Mouse (Mus musculus): ENCODE results near the gene Pla2g3. TPM values are rescaled to one million over a fixed set of nuclear protein-coding genes. Genes with fewer than 3 reads are reported as not detected.

Gene Pla2g3
- total RNA-seq, 2 experiments from 2014 or later: 14.6 to 15.4 TPM

DNA sequence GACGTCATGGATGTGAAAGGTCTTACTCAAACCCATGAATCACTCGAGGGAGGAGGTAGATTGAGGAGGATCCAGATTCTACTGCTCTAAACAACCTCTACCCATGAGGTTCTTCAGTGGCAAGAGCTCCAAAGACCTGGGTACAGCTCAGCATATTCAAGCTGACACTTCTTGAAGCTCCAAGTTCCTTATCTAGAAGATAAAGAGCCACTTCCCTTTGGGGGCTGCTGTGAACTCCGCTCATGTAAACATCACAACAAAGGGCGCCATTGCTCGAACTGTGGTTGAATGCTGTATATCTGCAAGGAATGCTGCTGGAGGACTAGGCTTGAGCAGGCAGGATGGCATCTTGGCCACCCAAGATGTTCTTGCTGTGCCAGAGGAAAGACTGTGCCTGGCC, 952 bp downstream of the Pla2g3 start:
- intact Hi-C loops (cut with DNase I): no loop called here
- DNase-seq: no peak

DNA sequence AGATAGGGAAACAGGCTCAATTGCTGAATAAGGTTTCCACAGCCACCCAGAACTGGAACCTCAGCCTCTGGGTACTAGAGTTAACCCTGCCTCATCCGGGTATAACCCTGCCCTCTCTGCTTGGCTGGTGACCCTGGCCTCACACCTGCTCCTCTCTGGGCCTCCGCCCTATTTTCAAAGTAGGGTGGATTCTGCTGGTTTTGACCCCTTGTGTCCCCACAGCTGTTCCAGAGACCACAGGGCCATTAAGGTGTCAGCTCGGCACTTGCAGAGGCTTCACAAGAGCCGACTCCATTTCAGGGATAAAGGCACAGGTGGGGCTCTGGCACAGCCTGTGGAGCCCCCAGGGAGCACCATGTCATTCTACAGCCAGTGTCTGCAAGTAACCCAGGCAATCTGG, 4.7 kb downstream of the Pla2g3 start:
- intact Hi-C loops (cut with DNase I): no loop called here
- no peak for DNase-seq

DNA sequence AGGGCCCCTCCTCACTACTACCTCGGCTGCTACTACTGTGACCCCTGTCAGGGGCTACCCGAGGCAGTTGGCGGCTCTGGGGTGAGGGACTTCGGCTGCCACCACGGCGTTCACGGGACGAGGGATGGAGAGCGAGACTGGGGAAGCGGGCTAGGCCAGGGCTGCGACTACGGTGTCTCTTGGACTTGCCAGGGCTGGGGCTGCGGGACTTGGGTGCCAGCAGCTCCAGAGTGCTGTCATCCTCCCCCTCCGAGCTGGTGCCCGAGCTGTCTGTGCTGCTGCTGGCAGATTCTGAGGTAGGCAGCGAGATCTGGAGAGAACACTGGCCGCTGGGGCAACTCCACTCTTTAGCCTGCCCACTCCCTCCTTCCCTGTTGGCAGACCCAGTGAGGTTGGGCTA, 6.8 kb downstream of the Pla2g3 start:
- no peak for DNase-seq
- intact Hi-C loops (cut with DNase I): no loop called here

DNA sequence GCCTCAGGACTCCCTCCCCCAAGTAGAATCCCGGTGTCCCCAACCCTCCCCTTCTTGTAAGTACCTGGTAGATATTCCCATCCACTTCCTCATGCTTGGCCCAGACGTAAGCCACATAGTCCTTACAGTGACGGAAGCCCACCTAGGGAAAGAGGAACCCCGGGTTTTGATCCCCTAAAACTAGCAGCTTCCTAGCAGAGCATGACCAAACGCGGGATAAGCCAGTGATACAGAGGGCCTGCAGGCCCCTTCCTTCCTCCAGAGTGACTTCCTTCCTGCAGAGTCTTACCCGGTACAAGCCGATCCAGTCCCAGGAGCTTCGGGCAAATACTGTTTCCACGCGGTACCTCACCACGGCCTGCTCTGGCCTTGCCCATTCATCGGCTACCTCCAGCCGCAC, 7.4 kb downstream of the Pla2g3 start:
- intact Hi-C loops (cut with DNase I): no loop called here
- DNase-seq: no peak

DNA sequence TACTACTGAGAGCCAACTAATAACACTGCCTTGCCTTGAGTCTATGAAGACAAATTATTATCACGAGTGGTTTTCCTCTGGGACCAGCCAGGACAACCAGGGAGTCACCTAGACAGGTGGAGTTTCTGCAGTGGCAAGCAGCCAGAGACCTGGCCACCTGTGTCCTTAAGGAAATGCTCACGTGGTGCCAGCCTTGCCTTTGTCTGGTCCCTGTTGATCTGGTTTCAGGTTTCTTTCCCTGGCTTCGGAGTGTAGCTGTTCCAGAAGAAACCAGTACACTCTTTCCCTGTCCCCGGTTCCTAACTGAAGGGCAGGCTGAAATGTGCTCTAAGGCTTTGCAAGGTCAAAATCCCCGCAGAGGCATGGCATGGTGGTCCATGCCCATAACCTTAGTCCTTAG, 8.7 kb downstream of the Pla2g3 start:
- intact Hi-C loops (cut with DNase I): no loop called here
- DNase-seq: no peak

DNA sequence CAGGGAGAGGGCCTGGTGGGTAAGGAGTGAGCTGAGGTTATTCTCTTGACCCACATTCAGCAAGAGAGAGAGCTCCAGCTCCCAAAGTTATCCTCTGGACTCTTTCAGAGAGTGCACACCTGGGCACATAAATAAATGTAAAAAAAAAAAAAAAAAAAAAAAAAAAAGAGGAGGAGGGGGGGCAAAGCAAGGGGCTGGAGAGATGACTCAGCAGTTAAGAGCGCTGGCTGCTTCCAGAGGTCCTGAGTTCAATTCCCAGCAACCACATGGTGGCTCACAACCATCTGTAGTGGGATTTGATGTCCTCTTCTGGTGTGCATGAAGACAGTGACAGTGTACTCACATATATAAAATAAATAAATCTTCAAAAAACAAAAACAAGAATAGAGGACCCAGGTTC, 9.2 kb downstream of the Pla2g3 start:
- DNase-seq: no peak
- intact Hi-C loops (cut with DNase I): no loop called here

DNA sequence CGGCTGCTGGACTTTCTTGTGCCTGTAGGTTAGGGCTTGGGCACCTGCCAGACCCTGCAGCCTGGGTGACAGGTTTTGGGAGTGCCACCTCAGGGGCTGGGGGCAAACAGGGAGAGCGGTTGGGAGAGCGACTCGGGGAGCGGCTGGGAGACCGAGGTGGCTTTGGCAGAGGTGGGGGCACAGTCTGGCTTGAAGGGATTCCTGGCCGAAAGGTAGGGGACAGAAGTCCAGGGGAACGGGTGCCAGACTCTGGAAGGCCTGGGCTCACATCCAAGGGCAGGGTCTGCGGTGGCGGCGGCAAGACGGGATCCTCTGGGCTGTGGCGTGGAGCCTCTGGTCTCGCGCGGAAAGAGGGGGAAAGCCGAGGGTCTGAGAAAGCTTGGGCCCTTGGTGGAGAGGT, 14.0 kb downstream of the Pla2g3 start:
- no peak for DNase-seq
- intact Hi-C loops (cut with DNase I): no loop called here

DNA sequence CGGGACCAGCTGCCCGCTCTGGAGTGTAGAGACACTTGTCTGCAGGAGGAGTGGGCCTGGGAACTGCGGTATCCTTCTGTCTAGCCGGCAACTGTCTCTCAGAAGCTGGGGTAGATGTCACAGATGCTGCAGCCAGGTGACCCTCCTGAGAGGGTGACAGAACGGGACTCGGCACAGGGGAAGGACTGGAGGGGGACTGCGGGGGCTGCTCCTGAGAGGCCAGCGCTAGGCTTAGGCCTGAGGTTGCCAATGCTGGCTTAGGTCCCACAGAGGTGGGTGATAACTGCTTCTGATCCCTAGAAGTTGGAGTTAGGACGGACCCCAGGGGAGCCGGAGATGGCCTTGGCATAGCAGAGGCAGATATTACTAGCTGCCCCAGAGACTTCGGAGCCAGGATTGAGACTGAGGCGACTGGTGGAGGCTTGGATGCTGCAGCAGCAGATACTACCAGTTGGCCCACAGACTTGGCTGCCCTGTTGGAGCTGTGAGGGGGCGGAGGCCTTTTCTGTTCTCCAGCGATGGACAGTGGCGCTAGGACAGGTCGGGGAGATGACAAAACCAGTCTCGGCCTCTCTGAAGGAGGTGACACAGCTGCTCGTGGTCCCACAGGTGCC, 14.5 kb downstream of the Pla2g3 start:
- intact Hi-C loops (cut with DNase I): no loop called here
- no peak for DNase-seq

DNA sequence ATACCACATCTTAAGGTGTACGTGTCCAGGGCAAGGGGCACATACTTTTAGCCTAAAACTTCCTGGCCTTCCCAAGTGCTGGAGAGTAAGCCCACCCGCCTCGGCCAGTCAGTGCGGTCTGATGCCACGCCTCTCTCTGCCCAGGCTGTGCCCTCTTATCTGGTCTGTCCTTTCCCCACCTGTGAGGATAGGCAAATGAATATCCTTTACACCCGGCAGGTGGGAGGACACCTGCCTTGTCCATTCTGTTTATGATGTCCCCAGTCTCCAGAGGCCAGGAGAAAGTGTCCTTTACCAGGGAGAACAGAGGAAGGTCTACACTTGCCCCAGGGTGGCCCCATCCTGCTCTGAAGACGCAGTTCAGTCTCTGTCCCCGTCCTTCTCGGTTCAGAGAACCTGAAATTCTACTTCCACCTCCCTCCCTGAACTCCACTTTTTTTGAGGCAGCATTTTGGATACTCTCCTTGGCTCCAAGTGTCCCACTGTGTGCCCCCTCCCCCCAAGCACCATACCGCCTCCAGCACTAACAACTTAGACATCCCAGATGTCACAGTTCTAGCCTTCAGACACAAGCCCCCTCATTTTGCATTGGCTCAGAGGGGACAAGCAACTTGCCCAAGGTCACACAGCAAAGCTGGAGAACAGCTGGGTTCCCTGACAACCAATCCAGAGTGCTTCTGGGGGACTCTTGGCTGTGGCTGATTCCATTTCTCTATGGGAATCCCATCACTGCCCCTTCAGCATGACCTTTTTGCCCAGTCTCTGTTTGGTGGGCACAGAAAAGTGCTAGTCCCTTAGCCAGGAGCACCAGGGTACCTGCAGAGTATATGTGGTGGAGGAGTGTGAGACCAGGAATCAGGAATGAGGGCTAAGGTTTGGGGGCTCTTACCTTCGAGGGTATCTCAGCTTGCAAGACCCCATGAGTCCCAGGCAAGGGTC, 15.9 kb downstream of the Pla2g3 start:
- no peak for DNase-seq
- intact Hi-C loops (cut with DNase I): no loop called here

DNA sequence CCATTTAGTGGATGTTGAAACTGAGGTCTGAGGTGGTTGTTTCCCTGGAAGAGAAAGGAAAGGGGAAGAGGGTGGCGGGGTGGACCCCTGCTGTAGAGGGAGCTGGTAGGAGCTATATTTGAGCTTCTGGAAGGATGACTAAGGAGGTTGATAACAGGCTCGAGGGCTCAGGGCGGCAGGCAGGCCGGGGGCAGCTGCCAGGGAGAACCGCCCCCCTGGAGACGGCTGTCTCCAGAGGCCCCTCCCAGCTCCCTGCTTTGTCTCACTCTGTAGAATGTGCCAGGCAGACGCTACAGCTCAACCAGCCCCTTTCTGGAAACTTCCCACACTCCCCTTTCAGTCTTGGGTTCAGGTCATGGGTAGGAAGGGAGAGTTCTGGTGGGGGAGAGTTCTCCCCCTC, 20.1 kb downstream of the Pla2g3 start:
- no peak for DNase-seq
- intact Hi-C loops (cut with DNase I): no loop called here

DNA sequence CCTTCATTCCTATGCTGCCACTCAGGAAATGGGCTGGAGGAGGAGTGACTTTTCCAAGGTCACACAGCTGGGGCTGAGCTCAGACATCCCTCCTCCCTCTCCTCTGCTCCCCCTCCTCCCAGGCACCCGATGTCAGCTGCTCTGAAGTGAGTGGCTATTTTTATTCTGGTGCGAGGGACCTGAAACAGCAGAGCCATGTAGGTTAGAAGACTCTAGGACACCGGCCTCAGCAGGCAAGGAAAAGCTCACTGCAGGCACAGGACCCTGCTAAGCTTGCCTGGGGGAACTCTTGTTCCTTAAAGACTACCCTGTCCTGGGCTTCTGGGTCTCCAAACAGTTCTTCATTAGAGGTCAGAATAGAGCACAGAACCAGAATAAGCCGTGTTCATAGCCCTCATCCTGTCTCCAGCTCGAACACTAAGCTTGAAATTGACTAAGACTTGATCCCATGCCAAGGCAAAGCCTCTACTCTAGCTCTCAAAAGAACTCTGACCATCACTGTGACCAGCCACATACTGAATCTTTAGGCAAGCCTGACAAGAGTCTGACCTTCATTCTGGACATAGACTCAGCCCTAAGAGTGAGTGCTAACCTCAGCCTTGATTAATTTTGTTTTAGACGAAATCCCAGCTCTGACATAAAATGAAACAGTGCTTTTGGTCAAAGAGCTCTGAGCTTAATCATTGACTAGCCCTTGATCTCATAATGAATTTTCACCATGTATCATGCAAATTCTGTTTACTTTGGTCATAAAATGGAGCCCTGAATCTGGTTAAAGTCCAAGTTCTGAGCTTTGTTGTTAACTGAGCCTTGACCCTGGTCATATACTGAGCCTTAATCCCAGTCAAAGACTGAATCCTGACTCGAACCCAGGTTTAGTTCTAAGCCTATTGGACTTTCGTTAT, 21.3 kb downstream of the Pla2g3 start:
- DNase-seq: no peak
- intact Hi-C loops (cut with DNase I): loop anchor here (5.0 to 10.0 kb wide), 2 partner anchors 37 to 125 kb away; no protein-coding TSS in a partner anchor

DNA sequence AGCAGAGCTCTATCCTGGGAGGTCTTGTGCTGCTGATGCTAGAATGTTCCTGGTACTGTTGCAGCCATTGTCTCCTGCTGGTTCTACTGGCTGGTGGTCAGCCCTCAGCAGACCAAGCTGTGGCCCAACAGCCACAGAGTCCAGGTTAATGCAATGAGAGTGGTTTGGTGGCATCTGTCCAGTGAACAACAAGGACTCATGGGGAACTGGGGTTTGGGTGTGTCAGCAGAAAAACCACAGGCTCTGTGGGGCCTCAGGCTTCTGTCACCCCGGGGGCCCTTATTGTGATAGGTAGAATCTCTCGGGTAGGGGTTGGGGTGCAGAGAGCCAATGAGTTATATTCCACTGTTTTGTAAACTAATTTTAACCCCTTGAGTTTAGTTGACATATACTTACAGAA, 22.2 kb downstream of the Pla2g3 start:
- intact Hi-C loops (cut with DNase I): loop anchor here (5.0 to 10.0 kb wide), 2 partner anchors 38 to 126 kb away; no protein-coding TSS in a partner anchor
- no peak for DNase-seq

DNA sequence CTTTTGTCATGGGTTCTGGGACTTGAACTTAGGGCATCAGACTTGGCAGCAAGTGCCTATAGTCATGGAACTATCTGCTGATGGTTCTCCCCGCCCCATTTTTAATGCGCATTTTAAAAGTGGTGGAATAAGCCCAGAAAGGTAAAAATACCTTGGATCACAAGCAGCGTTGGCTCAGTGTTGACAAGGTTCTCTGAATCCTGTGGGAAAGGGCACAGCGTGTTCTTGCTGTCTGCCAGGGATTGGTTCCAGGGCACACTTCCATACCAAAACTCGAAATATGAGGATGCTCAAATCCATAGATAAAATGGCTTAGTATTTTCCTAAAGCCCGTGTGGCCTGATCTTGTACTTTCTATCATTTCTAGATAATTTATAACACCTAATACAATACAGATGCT, 25.2 kb downstream of the Pla2g3 start:
- DNase-seq: no peak
- intact Hi-C loops (cut with DNase I): loop anchor here (5.0 to 10.0 kb wide), 2 partner anchors 41 to 128 kb away; no protein-coding TSS in a partner anchor

DNA sequence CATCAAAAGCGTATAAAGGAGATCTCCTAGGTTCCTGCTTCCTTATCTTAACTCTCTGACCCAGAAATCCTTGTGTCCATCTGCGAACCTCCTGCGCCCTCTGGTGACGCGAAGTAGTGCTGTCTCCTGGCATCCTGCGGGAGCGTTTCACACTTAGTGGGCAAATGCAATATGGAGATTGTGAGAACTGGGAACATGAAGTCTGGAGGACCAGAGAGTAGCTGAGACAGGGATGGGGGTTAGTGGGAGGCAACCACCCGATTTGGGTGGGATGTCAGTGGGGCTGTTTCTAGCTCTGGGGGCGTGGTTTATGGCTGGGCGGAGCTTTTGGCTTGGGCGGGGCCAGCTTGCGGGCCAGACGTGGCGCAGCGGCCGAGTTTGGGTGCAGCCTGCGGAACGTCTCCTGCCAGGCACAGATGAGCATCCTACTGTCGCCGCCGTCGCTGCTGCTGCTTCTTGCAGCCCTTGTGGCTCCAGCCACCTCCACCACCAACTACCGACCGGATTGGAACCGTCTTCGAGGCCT, 26.5 kb downstream of the Pla2g3 start, which contains the start of gene Selenom:
Selenom (plus strand) TSS at position 156 of the 526 bp plus-strand sequence.
- intact Hi-C loops (cut with DNase I): loop anchor here (5.0 to 10.0 kb wide), 2 partner anchors 42 to 130 kb away; no protein-coding TSS in a partner anchor

DNA sequence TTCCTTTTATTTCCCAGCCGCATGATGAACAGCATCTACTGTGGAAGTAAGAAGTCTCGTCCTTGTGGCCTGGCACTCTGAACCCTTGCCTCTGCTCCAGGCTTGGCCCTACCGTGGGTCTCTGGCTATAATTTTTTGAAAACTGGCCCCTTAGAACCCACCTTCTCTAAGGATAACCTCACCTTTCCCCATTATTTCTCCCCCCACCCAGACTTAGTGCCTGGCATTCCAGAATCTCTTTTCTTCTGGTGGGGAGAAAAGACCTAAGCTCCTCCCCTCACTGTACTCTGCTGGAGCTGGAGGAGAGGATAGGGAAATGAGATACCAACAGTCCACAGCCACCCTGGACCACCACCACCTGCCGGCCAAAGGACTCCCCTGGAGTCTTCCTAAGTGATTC, 27.1 kb downstream of the Pla2g3 start:
- no peak for DNase-seq

More for the DNA sequence above, 26.5 kb downstream of the Pla2g3 start, which contains the start of gene Selenom:
- peak; percentile 92 for DNase-seq

DNA sequence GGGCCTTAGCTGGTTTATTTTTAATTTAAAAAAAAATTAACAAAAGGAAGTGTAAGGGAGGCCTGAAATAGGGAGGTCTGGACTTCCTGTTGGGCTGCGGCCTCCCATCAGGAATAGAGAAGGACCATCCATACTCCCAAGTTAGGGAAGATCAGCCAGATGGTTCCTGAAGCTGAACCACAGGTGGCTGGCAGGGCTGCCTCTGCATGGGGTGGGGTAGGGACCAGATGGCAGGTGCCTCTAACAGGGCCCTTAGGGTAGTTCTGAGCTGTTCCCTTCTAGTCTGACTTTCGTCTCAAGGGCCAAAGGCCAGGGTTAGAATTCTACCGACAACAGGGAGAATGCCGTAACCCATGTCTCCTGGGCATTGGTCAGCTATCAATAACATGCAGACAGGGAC, 27.6 kb downstream of the Pla2g3 start:
- peak; percentile 67 for DNase-seq
- intact Hi-C loops (cut with DNase I): loop anchor here (10.0 kb wide), 1 partner anchor 131 kb away; no protein-coding TSS in a partner anchor

More for the DNA sequence above, 27.1 kb downstream of the Pla2g3 start:
- intact Hi-C loops (cut with DNase I): loop anchor here (10.0 kb wide), 1 partner anchor 130 kb away; no protein-coding TSS in a partner anchor

DNA sequence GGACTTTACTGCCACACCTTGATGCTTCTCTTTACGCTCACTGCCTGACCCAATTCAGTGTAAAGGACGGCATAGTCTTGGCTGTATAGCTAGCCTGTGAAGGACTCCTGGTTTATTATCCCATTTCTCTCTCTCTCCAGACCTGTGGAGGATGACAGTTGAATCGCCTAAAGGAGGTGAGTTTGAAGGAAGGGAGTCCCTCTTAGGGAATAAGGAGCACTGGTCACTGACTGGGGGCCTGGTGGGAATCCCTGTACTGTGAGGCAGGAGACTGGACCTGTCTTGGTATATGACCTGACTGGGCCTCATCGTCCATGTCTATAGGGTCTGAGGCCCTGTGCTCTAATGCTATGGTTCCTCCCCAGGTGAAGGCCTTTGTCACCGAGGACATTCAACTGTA, 28.0 kb downstream of the Pla2g3 start:
- intact Hi-C loops (cut with DNase I): loop anchor here (10.0 kb wide), 1 partner anchor 131 kb away; no protein-coding TSS in a partner anchor
- DNase-seq: no peak

DNA sequence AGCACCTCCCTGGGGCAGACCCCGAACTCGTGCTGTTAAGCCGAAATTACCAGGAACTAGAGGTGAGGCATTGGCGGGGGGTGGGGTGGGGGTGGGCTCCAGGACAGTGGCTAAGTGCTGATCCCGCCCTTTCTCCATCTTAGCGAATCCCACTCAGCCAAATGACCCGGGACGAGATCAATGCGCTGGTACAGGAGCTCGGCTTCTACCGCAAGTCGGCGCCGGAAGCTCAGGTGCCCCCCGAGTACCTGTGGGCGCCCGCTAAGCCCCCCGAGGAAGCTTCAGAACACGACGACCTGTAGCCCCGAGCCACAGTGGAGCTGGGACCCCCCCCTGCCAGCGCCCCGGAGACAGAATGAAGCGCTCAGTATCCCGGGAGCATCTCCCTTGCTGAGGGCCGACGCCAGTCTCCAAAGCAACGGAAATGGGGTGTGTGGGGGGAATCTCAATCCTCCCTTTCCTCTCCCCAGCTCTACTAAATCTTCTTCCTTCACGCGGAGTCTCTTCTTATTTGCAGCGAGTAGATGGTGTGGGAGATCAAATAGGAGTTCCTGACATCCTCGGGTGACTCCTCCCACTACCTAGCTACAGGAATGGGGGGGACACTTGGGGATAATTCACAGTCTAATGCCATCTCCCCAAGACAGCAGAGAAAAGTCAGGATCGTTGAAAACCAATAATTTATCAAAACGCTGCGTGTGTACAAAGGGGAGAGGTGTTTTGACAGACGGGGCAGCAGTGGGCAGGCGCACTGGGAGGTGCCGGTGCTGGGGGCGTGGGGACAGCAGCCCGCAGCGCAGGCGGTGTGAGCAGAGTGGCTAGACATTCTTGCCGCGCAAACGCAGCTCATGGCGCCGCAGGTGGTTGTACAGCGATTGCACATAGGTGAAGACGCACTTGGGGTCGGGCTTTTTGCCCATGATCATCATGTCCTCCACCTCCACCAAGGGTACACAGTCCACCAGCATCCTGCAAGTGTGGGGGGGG, 29.1 kb downstream of the Pla2g3 start:
- intact Hi-C loops (cut with DNase I): loop anchor here (10.0 kb wide), 1 partner anchor 132 kb away; no protein-coding TSS in a partner anchor
- no peak for DNase-seq
